Mouse (Mus musculus) liver, embryonic 16.5 days (tissue): Measurements from ENCODE around the gene Lekr1. TPM values are rescaled to one million over a fixed set of nuclear protein-coding genes. Genes with fewer than 3 reads are reported as not detected.

Experiments used
- microRNA-seq: library from miRNA; unstranded; fragments of <30 nt; microRNA quantifications from one replicate; pipeline ENCODE4, GENCODE M21; 2016
- polyA plus RNA-seq: library from polyadenylated mRNA; unstranded; fragments of >200 nt; fragmentation: Nextera tagmentation; extraction: Ambion mirVana; gene quantifications from 2 replicates; pipeline ENCODE4 v1.2.1, GENCODE M21; 2015

Gene Lekr1
- polyA plus RNA-seq, 1 experiment from 2014 or later: 0.94 TPM

Small RNAs within 50 kb of the gene (microRNA-seq; reads per million reads assigned to microRNA genes)
- not detected for gene Mir8120

Other genes starting within 250 kb of the Lekr1 start
- 6.5 TPM in 2 replicates for gene Tiparp, start 137.8 kb upstream of the Lekr1 start, polyA plus RNA-seq